Mouse (Mus musculus) cerebellum, postnatal 10 days (tissue): ENCODE measurements around the gene Mast1.
A peak's percentile ranks its signal among the peaks of the same experiment; 100 is the strongest.

Experiments used
- DNase-seq, 2 experiments: peaks; one replicate each; pipeline ENCODE4 v3.0.0; 2021; ENCODE audit warnings: mixed read lengths in 2 of 2

The Mast1 gene

GRCm38 (mm10) chr8:84936962-84937546 is at the start of gene Mast1:
Gene Mast1 (minus strand): TSS chr8:84937359.
- DNase-seq: peak; percentile 96

GRCm38 (mm10) chr8:84986379-84986945 is 49.3 kb upstream of the Mast1 start:
- DNase-seq: no peak

GRCm38 (mm10) chr8:84985684-84986378 is 48.7 kb upstream of the Mast1 start:
- DNase-seq: peak; percentile 92 to 93

- no peak for DNase-seq
Observed at GRCm38 (mm10) chr8:84985049-84985683, 48.0 kb upstream of the Mast1 start.

GRCm38 (mm10) chr8:84984294-84985048 is 47.3 kb upstream of the Mast1 start:
- no peak for DNase-seq

- no peak for DNase-seq
Observed at GRCm38 (mm10) chr8:84982499-84983011, 45.4 kb upstream of the Mast1 start.

- peak; percentile 43 to 50 for DNase-seq
Observed at GRCm38 (mm10) chr8:84981644-84982498, 44.7 kb upstream of the Mast1 start.

GRCm38 (mm10) chr8:84980622-84981358 is 43.6 kb upstream of the Mast1 start:
- DNase-seq: peak; percentile 84 to 86

- peak; percentile 89 to 93 for DNase-seq
Observed at GRCm38 (mm10) chr8:84979599-84980421, 42.7 kb upstream of the Mast1 start.

- DNase-seq: peak; percentile 85 to 90
Observed at GRCm38 (mm10) chr8:84978248-84978940, 41.2 kb upstream of the Mast1 start, which contains the start of gene Junb. Gene Junb (minus strand): TSS chr8:84978718.

GRCm38 (mm10) chr8:84977435-84978247 is 40.5 kb upstream of the Mast1 start:
- peak; percentile 56 to 69 for DNase-seq

GRCm38 (mm10) chr8:84976763-84977434 is 39.7 kb upstream of the Mast1 start:
- peak; percentile 45 to 55 for DNase-seq

- DNase-seq: peak; percentile 97
Observed at GRCm38 (mm10) chr8:84976031-84976762, 39.0 kb upstream of the Mast1 start.

- DNase-seq: peak; percentile 78 to 85
Observed at GRCm38 (mm10) chr8:84975434-84975833, 38.3 kb upstream of the Mast1 start.

- no peak for DNase-seq
Observed at GRCm38 (mm10) chr8:84974543-84975142, 37.5 kb upstream of the Mast1 start.

- DNase-seq: peak; percentile 67 to 74
Observed at GRCm38 (mm10) chr8:84973803-84974542, 36.8 kb upstream of the Mast1 start.
